Mouse (Mus musculus) bone marrow, adult 2 months (tissue): ENCODE results near the gene Utp14b.

ENCODE experiments used
- CTCF ChIP-seq: fragments of 200-500 bp; IDR thresholded peaks from 2 replicates; pipeline ENCODE4 v1.5.1; 2011; ENCODE audit warnings: low read length, control low read depth; ENCODE audit not compliant: control insufficient read depth, insufficient read depth
- POLR2A ChIP-seq: fragments of 200-500 bp; IDR thresholded peaks from 2 replicates; pipeline ENCODE4 v1.6.1; 2011; ENCODE audit warnings: low read depth, mild to moderate bottlenecking, control low read depth, low read length, borderline replicate concordance; ENCODE audit not compliant: control insufficient read depth

DNA sequence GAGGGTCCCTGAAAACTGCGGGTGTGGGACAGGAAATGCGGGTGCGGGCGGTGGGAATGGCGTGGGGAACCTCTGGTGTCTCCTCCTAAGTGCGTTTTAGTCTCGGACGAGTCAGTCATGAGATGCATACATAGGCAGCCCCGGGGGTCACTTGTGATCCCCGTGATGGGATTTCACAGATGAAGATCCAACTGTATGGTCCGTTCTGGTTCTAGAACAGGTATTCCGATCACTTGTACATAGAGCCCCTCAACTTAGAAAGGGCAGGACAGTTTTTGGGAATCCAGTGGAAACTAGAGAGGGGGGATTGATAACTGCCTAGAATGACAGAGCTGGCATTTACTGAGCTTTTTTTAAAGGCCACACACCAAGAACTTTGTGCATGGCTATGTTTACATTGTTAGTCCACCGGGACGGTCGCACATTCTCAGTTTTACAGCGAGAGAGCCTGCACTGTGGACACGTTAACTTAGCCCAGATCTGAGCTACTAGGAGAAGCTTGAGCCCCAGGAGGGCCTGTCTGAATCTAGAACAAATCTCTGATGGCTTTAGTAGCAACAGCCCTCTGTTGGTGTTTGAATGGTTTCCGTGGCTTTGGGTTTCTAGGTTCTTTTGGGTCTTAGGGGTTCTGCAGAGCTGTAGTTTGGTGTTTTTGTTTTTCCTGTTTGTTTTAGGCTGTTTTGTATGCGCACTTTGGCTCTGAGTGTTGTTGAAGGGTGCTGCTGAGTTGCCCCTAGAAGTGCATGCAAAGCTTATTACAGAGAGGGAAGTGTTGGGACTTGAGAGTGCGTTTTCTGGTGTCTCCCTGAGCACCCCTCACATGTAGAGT, 817 bp downstream of the Utp14b start:
- TF ChIP-seq CTCF (no peak), POLR2A (no peak)
